In the genomic region with DNA sequence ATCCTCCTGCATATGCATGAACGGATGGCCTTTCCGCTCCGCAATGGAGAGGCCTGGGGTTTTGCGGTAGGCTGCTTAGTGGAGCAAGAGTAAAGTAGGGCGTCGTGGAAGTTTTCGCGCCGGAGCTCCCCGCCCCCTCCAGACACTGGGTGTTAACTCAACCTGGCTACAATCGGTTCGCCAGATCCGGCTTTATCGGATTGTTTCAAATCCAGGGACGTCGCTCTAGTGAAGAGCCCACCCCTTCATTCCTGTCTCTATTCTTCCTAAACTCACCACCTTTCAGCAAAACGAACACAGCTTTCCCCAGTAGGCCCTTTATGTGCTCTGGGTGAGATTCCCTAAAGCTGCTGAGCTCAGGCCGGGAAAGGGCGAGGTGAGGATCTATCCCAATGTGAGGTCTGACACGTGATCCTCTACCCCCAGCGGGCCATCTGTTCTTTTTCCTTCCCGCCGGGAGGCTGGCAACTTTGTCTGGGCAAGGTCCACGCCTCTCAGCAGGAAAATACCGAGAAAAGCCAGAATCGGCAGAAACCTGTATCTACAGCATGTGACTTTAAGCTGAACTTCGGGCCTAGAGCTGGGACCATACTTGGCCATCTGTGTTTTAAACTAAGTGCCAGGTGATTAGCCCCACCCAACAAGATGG, we compare ENCODE assay signal across 8 mouse cellular contexts. TPM values are rescaled to one million over a fixed set of nuclear protein-coding genes. Genes with fewer than 3 reads are reported as not detected.
DNase-seq lines count a peak whose midpoint lies in the region; ATAC-seq and TF ChIP-seq lines count a peak whose summit lies in the region.

No protein-coding gene starts in this region.

- TF ChIP-seq CTCF in G1E (IDR thresholded peaks at IDR 0.05; ENCODE audit: low read depth, low read length): no peak

- H3K4me1 ChIP-seq in G1E (ENCODE audit: insufficient read depth, low read depth, low read length): peaks cover 67% of the 10 kb centered on the region
- H3K4me1 ChIP-seq in embryonic facial prominence, embryonic 13.5 days: peaks cover 35% of the 10 kb centered on the region
- peaks cover 38% of the 10 kb centered on the region for H3K4me1 ChIP-seq in heart, embryonic 13.5 days
- H3K4me1 ChIP-seq in kidney, embryonic 15.5 days: peaks cover 41% of the 10 kb centered on the region
- peaks cover 27% of the 10 kb centered on the region for H3K4me1 ChIP-seq in lung, embryonic 16.5 days (replicated peaks; ENCODE audit: control insufficient read depth, insufficient read depth, low read length)

- H3K4me2 ChIP-seq in embryonic facial prominence, embryonic 13.5 days: peak overlapping the region; percentile 94
- peak overlapping the region; percentile 96 for H3K4me2 ChIP-seq in heart, embryonic 13.5 days
- peak overlapping the region; percentile 80 for H3K4me2 ChIP-seq in kidney, embryonic 15.5 days
- H3K4me2 ChIP-seq in lung, embryonic 16.5 days (ENCODE audit: low read depth, low read length): peak overlapping the region; percentile 90

- ATAC-seq in G1E (ENCODE audit: extremely low read depth, insufficient number of reproducible peaks, low FRiP score, poor library complexity, severe bottlenecking): no peak
- no peak for ATAC-seq in embryonic facial prominence, embryonic 13.5 days (ENCODE audit: insufficient number of reproducible peaks, insufficient read depth, low FRiP score, low TSS enrichment, low read depth)
- no peak for ATAC-seq in heart, embryonic 13.5 days (ENCODE audit: extremely low read depth, insufficient number of reproducible peaks, low FRiP score, low TSS enrichment)
- ATAC-seq in kidney, embryonic 15.5 days (replicated peaks; ENCODE audit: low FRiP score): no peak
- no peak for ATAC-seq in lung, embryonic 16.5 days (ENCODE audit: low read depth)
- no peak for ATAC-seq in activated CD4-positive, CD25-positive, alpha-beta regulatory T cell, adult 4 months

- 0 out of 2 replicates have a peak overlapping the region, but pooled peaks have one; percentile 28 for H3K27ac ChIP-seq in embryonic facial prominence, embryonic 13.5 days
- H3K27ac ChIP-seq in heart, embryonic 13.5 days (replicated peaks): no peak overlapping the region
- peak overlapping the region; percentile 28 for H3K27ac ChIP-seq in kidney, embryonic 15.5 days
- no peak overlapping the region; the same call in 1 of the 2 replicates for H3K27ac ChIP-seq in lung, embryonic 16.5 days (ENCODE audit: low read length)

- no peak for DNase-seq in G1E (ENCODE audit: low spot score)
- DNase-seq in adrenal gland, postnatal 14 days: peak; percentile 80
- peak; percentile 58 for DNase-seq in right cerebral cortex, postnatal 25 days

- WGBS in embryonic facial prominence, embryonic 13.5 days: 1% methylated on average over 27 of the region's 27 CpGs
- 3% methylated on average over 27 of the region's 27 CpGs for WGBS in heart, embryonic 13.5 days
- WGBS in kidney, embryonic 15.5 days: 3% methylated on average over 27 of the region's 27 CpGs
- WGBS in lung, embryonic 16.5 days: 6% methylated on average over 27 of the region's 27 CpGs

- no peaks in the 10 kb centered on the region; the same call in 1 of the 2 replicates for H3K27me3 ChIP-seq in G1E (ENCODE audit: insufficient read depth, low read length)
- H3K27me3 ChIP-seq in embryonic facial prominence, embryonic 13.5 days: peaks cover 64% of the 10 kb centered on the region
- peaks cover 53% of the 10 kb centered on the region for H3K27me3 ChIP-seq in heart, embryonic 13.5 days (replicated peaks)
- H3K27me3 ChIP-seq in kidney, embryonic 15.5 days: peaks cover 40% of the 10 kb centered on the region
- H3K27me3 ChIP-seq in lung, embryonic 16.5 days (ENCODE audit: control insufficient read depth, insufficient read depth, low read depth, low read length): peaks cover 24% of the 10 kb centered on the region

- no peaks in the 10 kb centered on the region for H3K36me3 ChIP-seq in G1E (replicated peaks)
- no peaks in the 10 kb centered on the region for H3K36me3 ChIP-seq in embryonic facial prominence, embryonic 13.5 days
- H3K36me3 ChIP-seq in heart, embryonic 13.5 days: no peaks in the 10 kb centered on the region
- no peaks in the 10 kb centered on the region for H3K36me3 ChIP-seq in kidney, embryonic 15.5 days
- H3K36me3 ChIP-seq in lung, embryonic 16.5 days (ENCODE audit: control insufficient read depth, insufficient read depth, low read length): no peaks in the 10 kb centered on the region

- H3K9ac ChIP-seq in embryonic facial prominence, embryonic 13.5 days: peak overlapping the region; percentile 62
- peak overlapping the region; percentile 73 for H3K9ac ChIP-seq in heart, embryonic 13.5 days
- H3K9ac ChIP-seq in kidney, embryonic 15.5 days: peak overlapping the region; percentile 35
- H3K9ac ChIP-seq in lung, embryonic 16.5 days (ENCODE audit: low read length): peak overlapping the region; percentile 58

- peak overlapping the region; percentile 72; the same call in 1 of the 2 replicates for H3K4me3 ChIP-seq in G1E (ENCODE audit: low read depth, low read length)
- H3K4me3 ChIP-seq in embryonic facial prominence, embryonic 13.5 days: peak overlapping the region; percentile 46
- peak overlapping the region; percentile 56 for H3K4me3 ChIP-seq in heart, embryonic 13.5 days
- H3K4me3 ChIP-seq in kidney, embryonic 15.5 days (replicated peaks): peak overlapping the region; percentile 44
- H3K4me3 ChIP-seq in lung, embryonic 16.5 days (ENCODE audit: low read length): peak overlapping the region; percentile 47

- no peaks in the 10 kb centered on the region for H3K9me3 ChIP-seq in G1E (replicated peaks)
- H3K9me3 ChIP-seq in embryonic facial prominence, embryonic 13.5 days: no peaks in the 10 kb centered on the region
- no peaks in the 10 kb centered on the region for H3K9me3 ChIP-seq in heart, embryonic 13.5 days
- H3K9me3 ChIP-seq in kidney, embryonic 15.5 days (replicated peaks): no peaks in the 10 kb centered on the region
- no peaks in the 10 kb centered on the region for H3K9me3 ChIP-seq in lung, embryonic 16.5 days (ENCODE audit: control insufficient read depth, low read length)

RNA-seq across cellular contexts. Expression of a gene that starts 4.7 kb away (rescaled TPM):
- total RNA-seq in G1E (2014; fragmentation: Nextera tagmentation) (70.7 and 71.1 TPM in 2 replicates), G1E (2017) (28.7 and 32.4 TPM in 2 replicates)
- 21.1 and 21.2 TPM in 2 replicates for polyA plus RNA-seq in G1E (2012)
- total RNA-seq in adrenal gland, postnatal 14 days (2021): 104 and 116 TPM in 2 replicates
- 3.2 and 4.6 TPM in 2 replicates for polyA plus RNA-seq in embryonic facial prominence, embryonic 13.5 days (2015; fragmentation: Nextera tagmentation; extraction: Ambion mirVana)
- 2.2 and 2.4 TPM in 2 replicates for polyA plus RNA-seq in heart, embryonic 13.5 days (2015; fragmentation: Nextera tagmentation; extraction: Ambion mirVana)
- polyA plus RNA-seq in kidney, embryonic 15.5 days (2015; fragmentation: Nextera tagmentation; extraction: Ambion mirVana): 5.3 and 6.0 TPM in 2 replicates
- 6.3 and 6.6 TPM in 2 replicates for polyA plus RNA-seq in lung, embryonic 16.5 days (2015; fragmentation: Nextera tagmentation; extraction: Ambion mirVana)
- polyA plus RNA-seq in activated CD4-positive, CD25-positive, alpha-beta regulatory T cell, adult 4 months (2017; shearing (Covaris generic)): 1 to 10 TPM; 1.7 to 2.8 TPM

Comparison
In these comparisons a context has a peak if more than half of its experiments do, and no peak if none do; other contexts are left out.
1. H3K27ac ChIP-seq: peak in embryonic facial prominence, embryonic 13.5 days (single experiment) and kidney, embryonic 15.5 days (single experiment); none in heart, embryonic 13.5 days (single experiment) and lung, embryonic 16.5 days (single experiment).
2. Peak in every context shown above with its lines, with median percentiles within 50 percentile points of each other: H3K4me3 ChIP-seq, H3K4me2 ChIP-seq and H3K9ac ChIP-seq.